In genomic region chr13:31337631-31338030, GRCm38 (mm10) we compare ENCODE assay signal across 23 mouse cellular contexts.
A peak's percentile ranks its signal among the peaks of the same experiment; 100 is the strongest.
DNase-seq lines count a peak whose midpoint lies in the region; ATAC-seq and TF ChIP-seq lines count a peak whose summit lies in the region.
"Had no signal": no experiment of that assay in that cellular context is flagged by ENCODE, and none has a peak within 500 bp of the region (broad histone marks: within the 10 kb centered on the region; RNA-seq: fewer than 3 reads in every experiment).

No protein-coding gene starts in this region.

- no peak for TF ChIP-seq POLR2A in thymus, adult 2 months (IDR thresholded peaks at IDR 0.05; ENCODE audit: control insufficient read depth, extremely low read depth, insufficient read depth, low read length, poor library complexity)

- no peak overlapping the region for H3K4me2 ChIP-seq in neural tube, embryonic 12.5 days (replicated peaks)
- no peak overlapping the region for H3K4me2 ChIP-seq in neural tube, embryonic 15.5 days
- H3K4me2 ChIP-seq: forebrain, embryonic 13.5 days; heart, embryonic 13.5 days; hindbrain, embryonic 15.5 days; intestine, embryonic 15.5 days had no signal

- whole genome bisulfite sequencing in neural tube, embryonic 12.5 days = 44% methylated on average over 6 of the region's 6 CpGs
- WGBS in neural tube, embryonic 15.5 days = 27% methylated on average over 6 of the region's 6 CpGs
- WGBS in thymus, adult 2 months = 85% methylated on average over 6 of the region's 6 CpGs

- no peak overlapping the region for H3K27ac ChIP-seq in neural tube, embryonic 12.5 days
- H3K27ac ChIP-seq in neural tube, embryonic 15.5 days (replicated peaks) = no peak overlapping the region
- no peak overlapping the region for H3K27ac ChIP-seq in thymus, adult 2 months (ENCODE audit: control insufficient read depth, insufficient read depth, low read length)
- H3K27ac ChIP-seq: forebrain, embryonic 10.5 days; forebrain, embryonic 13.5 days; heart, embryonic 10.5 days; heart, embryonic 13.5 days; hindbrain, embryonic 15.5 days; intestine, embryonic 15.5 days had no signal

- peak; percentile 68; the same call in 1 of the 2 replicates for ATAC-seq in neural tube, embryonic 12.5 days (ENCODE audit: low FRiP score, low read depth)
- ATAC-seq in neural tube, embryonic 15.5 days (ENCODE audit: low FRiP score) = peak; percentile 39
- ATAC-seq: activated CD4-positive, CD25-positive, alpha-beta regulatory T cell, adult 4 months; forebrain, embryonic 13.5 days; forebrain, embryonic 16.5 days; intestine, embryonic 15.5 days had no signal

- no peak overlapping the region for H3K4me3 ChIP-seq in neural tube, embryonic 12.5 days
- H3K4me3 ChIP-seq in neural tube, embryonic 15.5 days (replicated peaks) = no peak overlapping the region
- no peak overlapping the region for H3K4me3 ChIP-seq in thymus, adult 2 months (ENCODE audit: control insufficient read depth, insufficient read depth, low read length)
- H3K4me3 ChIP-seq: forebrain, embryonic 10.5 days; forebrain, embryonic 13.5 days; heart, embryonic 10.5 days; heart, embryonic 13.5 days; hindbrain, embryonic 15.5 days; intestine, embryonic 15.5 days had no signal

- no peaks in the 10 kb centered on the region for H3K27me3 ChIP-seq in neural tube, embryonic 12.5 days (replicated peaks)
- no peaks in the 10 kb centered on the region for H3K27me3 ChIP-seq in neural tube, embryonic 15.5 days (replicated peaks)
- no peaks in the 10 kb centered on the region for H3K27me3 ChIP-seq in thymus, adult 2 months (ENCODE audit: control insufficient read depth, insufficient read depth, low read length)
- H3K27me3 ChIP-seq: forebrain, embryonic 13.5 days; hindbrain, embryonic 15.5 days; intestine, embryonic 15.5 days had no signal

- no peaks in the 10 kb centered on the region for H3K4me1 ChIP-seq in neural tube, embryonic 12.5 days
- H3K4me1 ChIP-seq in neural tube, embryonic 15.5 days = peaks cover 6% of the 10 kb centered on the region
- H3K4me1 ChIP-seq in thymus, adult 2 months (replicated peaks; ENCODE audit: control insufficient read depth, insufficient read depth, low read length) = no peaks in the 10 kb centered on the region
- H3K4me1 ChIP-seq: forebrain, embryonic 10.5 days; forebrain, embryonic 13.5 days; heart, embryonic 13.5 days; hindbrain, embryonic 15.5 days; intestine, embryonic 15.5 days had no signal

- H3K9me3 ChIP-seq in neural tube, embryonic 12.5 days = no peaks in the 10 kb centered on the region
- H3K9me3 ChIP-seq in neural tube, embryonic 15.5 days (replicated peaks) = no peaks in the 10 kb centered on the region
- H3K9me3 ChIP-seq: forebrain, embryonic 10.5 days; forebrain, embryonic 13.5 days; heart, embryonic 10.5 days; hindbrain, embryonic 15.5 days; intestine, embryonic 15.5 days had no signal

- no peaks in the 10 kb centered on the region for H3K36me3 ChIP-seq in neural tube, embryonic 12.5 days
- H3K36me3 ChIP-seq in neural tube, embryonic 15.5 days = no peaks in the 10 kb centered on the region
- no peaks in the 10 kb centered on the region for H3K36me3 ChIP-seq in thymus, adult 2 months (ENCODE audit: control insufficient read depth, insufficient read depth, low read length)
- H3K36me3 ChIP-seq: forebrain, embryonic 10.5 days; heart, embryonic 10.5 days; heart, embryonic 13.5 days; hindbrain, embryonic 15.5 days; intestine, embryonic 15.5 days had no signal

- TF ChIP-seq CTCF in thymus, adult 2 months (IDR thresholded peaks at IDR 0.05; ENCODE audit: borderline replicate concordance, control insufficient read depth, extremely low read depth, insufficient read depth, low read length, poor library complexity) = no peak

- H3K9ac ChIP-seq in neural tube, embryonic 12.5 days = no peak overlapping the region
- no peak overlapping the region for H3K9ac ChIP-seq in neural tube, embryonic 15.5 days (replicated peaks)
- H3K9ac ChIP-seq: forebrain, embryonic 13.5 days; heart, embryonic 13.5 days; hindbrain, embryonic 15.5 days; intestine, embryonic 15.5 days had no signal

- peak; percentile 23 for DNase-seq in embryo, embryonic 10 days (ENCODE audit: low spot score)
- no peak for DNase-seq in embryo, embryonic 11 days
- no peak for DNase-seq in neural tube, embryonic 10.5 days (ENCODE audit: extremely low spot score, low spot score)
- no peak for DNase-seq in thymus, adult 2 months
- DNase-seq: adrenal gland, adult 8-10 months; adrenal gland, postnatal 25 days; cerebellum, adult 18-20 months; cerebellum, adult 9-11 months; cerebellum, postnatal 25 days; gastrocnemius, postnatal 25 days; heart, adult 18-20 months; heart, postnatal 14 days; heart, postnatal 4 days had no signal
